Mouse (Mus musculus) cerebellum, adult 18-20 months (tissue): ENCODE measurements around the gene Ece1.

Experiments used
- DNase-seq, 2 experiments: peaks; one replicate each; pipeline ENCODE4 v3.0.0; 2021

The Ece1 gene

DNA sequence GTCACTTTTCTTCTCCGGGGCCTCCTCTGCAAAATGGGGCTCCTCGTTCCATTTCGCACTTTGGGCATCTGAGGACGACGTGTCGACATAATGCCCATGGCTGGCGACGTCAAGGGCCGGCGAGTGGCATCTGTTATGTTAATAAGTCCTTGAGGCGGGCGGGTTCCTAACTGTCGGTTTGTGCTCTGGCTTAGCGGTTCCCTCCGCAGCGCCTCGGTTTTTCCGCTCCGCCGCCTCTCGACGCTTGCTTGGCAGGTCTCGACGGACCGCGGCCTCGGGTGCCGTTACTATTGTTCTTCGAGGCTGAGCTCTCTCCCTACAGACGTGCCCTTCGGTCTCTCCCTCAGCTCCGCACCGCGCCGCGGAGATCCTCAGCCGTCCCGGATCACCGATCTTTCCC lies 130.9 kb downstream of the Ece1 start, which contains the start of gene Eif4g3:
Eif4g3 (plus strand) TSS at position 133 of the 400 bp plus-strand sequence.
- DNase-seq = no peak

GRCm38 (mm10) chr4:137993291-137993758 lies 131.3 kb downstream of the Ece1 start:
- peak; percentile 100 for DNase-seq

- peak; percentile 53 to 68 for DNase-seq
These were observed 132.0 kb downstream of the Ece1 start for GRCm38 (mm10) chr4:137993821-137994561.

DNA sequence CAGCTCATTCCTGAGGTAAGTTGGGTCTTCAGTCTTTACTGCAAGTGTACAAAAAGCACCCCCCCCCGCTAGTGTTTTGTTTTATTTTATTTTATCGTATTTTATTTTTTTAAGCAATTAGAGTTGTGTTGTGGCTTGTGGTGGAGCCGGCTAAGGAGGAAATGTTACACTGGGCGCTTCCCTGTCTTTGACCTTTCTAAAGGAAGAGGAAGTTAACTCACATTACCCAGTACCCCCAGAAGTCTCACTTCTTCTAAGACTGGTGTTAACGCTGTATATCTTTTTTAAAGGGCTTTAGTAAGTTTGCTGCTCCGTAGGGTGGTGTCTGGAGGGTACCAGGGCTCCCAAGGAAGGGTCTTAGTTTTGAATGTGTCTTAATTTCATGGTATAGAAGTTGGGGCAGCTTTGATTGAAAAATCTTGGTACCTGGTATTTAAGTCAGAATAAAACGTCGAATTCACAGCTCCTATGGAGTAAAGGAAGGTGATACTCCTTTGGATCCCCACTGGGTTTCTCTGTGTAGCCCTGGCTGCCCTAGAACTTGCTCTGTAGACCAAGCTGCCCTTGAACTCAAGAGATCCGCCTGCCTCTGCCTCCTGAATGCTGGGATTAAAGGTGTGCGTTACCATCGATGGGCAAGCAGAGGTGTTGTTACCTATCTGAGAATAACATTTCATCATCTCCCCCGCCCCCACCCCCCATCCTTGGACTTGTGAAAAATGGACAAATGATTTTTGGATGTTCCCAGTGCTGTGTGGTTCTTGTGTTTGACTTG lies 132.7 kb downstream of the Ece1 start:
- DNase-seq = no peak

GRCm38 (mm10) chr4:137995399-137995798 lies 133.4 kb downstream of the Ece1 start:
- DNase-seq = peak; percentile 54 to 61

- DNase-seq = no peak
These were observed 136.2 kb downstream of the Ece1 start for GRCm38 (mm10) chr4:137998232-137998631.

- peak; percentile 68 to 70 for DNase-seq
These were observed 138.6 kb downstream of the Ece1 start for GRCm38 (mm10) chr4:138000682-138001081.

DNA sequence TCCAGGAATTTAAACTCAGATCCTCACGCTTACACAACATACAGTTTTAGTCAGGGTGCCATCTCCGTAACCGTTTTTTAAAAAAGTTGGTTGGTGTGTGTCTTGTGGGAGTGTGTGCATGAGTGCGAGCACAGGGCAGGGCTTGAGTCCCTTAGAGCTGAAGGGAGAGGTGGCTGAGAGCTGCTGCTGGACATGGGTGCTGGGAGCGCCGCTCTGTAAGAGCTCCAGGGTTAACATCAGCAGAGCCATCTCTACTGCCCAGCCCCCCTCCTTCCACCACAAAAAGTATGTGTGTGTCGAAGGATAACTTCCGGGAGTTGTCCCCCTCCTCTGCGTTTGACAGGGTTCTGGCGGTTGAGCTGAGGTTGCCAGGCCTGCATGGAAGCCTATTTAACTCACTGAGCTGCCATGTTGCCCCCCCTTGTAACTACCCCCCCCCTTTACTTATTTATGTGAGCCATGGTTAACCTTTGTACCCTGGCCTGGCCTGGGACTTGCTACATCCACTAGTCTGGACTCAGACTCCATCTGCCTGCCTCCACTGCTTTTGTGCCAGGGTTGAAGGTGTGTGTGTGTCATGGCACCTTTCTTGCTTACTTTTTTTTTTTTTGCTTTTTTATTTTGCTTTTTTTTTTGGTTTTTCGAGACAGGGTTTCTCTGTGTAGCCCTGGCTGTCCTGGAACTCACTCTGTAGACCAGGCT lies 142.0 kb downstream of the Ece1 start:
- no peak for DNase-seq

DNA sequence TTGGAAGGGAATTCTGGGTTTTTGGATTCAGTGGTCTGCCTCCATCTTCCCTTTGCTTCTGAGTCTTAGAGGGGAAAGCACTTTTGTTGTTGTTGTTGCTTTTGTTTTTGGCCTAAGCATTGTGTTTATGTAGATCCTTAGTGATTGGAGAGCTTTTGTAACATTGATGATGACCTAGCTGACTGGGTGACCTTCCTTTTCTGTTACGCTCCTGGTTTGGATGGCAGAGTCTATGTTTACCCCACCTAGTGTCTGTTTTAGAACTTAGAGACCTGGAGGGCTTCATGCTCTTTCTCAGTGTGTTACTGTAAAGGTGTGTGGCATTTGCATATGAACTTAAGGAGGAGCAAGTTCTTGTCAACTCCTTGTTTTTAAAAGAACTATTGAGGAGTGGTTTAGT lies 143.7 kb downstream of the Ece1 start:
- no peak for DNase-seq

GRCm38 (mm10) chr4:138006951-138007613 lies 145.0 kb downstream of the Ece1 start:
- DNase-seq = no peak

GRCm38 (mm10) chr4:138008646-138009045 lies 146.6 kb downstream of the Ece1 start:
- no peak for DNase-seq

DNA sequence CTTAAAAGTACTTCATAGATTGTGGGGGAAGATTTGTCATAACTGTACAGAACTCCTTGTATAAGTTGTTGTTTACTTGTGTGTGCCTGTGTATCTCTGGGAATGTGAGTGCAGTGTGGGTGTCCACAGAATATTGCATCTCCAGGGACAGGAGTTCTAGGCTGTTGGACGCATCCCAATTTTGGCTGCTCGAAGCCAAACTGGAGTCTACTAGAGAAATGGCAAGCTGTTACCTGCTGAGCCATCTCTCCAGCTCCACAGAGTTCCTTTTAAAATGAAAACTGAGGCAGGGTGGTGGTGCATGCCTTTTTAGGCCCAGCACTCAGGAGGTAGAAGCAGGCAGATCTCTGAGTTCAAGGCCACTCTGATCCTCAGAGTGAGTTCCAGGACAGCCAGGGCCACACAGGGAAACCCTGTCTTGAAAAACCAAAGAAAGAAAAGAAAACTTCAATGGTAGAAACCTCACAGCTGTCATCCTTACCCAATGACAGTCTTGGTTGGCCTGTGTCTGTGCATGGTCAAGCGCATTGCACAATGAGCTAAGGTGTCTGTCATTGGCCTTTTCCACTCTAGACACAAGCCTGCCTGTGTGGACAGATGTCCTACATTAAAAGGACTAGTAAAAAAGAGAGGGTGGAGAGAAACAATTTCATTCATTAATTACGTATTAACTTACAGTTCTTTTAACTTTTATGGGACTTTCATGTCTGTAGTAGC lies 147.9 kb downstream of the Ece1 start:
- peak; percentile 59 to 70 for DNase-seq

DNA sequence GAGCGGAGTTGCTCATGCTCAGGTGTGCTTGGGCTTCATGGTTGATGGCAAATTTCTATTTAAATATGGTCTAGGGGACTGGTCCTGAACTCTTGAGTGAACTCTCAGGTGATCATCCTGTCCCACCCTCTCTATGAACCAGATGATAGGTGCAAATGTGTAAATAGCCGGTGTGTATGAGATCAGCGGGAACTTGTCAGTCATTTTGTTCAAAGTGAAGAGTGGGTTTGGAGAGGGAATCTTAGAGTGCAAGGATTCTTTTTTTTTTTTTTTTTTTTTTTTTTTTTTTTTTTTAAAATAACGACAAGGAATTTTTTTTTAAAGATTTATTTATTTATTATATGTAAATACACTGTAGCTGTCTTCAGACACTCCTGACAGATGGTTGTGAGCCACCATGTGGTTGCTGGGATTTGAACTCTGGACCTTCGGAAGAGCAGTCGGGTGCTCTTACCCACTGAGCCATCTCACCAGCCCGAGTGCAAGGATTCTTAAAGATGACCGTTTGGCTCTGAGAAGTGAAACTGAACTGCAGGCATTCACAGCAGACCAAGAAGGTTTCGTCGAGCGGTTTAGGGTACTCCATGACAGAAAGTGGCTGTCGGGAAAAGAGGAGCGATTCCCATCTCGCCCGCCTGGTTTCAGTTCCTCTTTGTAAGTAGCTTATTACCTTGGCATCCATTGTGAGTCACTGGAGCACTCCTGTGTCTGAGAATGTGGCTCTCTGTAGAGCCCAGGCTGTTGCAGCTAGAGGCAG lies 151.9 kb downstream of the Ece1 start:
- DNase-seq = no peak
